Mouse (Mus musculus) spleen, postnatal 36 days (tissue): ENCODE measurements around the gene Dmpk.

Experiments
- DNase-seq, 2 experiments: peaks; one replicate each; pipeline ENCODE4 v3.0.0; 2022; ENCODE audit warnings: low spot score in 2 of 2, mixed read lengths in 1 of 2

The Dmpk gene

DNA sequence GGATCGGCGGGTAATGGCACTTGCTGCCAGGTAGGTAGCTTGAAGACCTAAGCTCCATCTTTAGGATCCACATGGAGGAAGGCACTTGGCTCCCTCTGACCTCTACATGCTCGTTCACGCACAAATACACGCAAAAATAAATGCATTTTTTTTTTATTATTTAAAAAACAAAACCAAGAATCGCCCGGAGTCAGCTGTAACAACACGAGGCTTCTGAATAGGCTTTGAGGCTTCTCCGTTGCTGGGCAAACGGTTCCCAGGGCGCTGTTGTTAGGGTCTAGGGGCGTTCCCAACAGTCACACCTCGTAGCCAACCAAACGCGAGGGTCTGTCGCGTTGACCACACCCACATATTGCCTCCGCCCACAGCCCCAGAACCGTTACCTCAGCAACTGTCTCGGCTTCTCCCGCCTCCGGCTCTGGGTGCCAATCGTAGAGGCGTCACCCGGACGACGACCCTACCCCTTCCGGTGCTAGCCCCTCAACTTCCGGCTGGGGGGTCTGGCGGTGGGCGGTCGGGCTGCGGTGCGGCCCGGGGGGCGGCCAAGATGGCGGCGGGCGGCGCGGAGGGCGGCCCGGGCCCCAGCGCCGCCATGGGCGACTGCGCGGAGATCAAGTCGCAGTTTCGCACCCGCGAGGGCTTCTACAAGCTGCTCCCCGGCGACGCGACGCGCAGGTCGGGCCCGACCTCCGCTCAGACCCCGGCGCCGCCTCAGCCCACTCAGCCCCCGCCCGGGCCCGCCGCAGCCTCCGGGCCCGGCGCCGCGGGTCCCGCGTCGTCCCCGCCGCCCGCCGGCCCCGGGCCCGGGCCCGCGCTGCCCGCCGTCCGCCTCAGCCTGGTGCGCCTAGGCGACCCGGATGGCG, 7.7 kb upstream of the Dmpk start, which contains the start of gene Dmwd:
Gene Dmwd, plus strand, starts transcription at position 505 of the 863 bp plus-strand sequence.
- peak; percentile 81 to 86 for DNase-seq

DNA sequence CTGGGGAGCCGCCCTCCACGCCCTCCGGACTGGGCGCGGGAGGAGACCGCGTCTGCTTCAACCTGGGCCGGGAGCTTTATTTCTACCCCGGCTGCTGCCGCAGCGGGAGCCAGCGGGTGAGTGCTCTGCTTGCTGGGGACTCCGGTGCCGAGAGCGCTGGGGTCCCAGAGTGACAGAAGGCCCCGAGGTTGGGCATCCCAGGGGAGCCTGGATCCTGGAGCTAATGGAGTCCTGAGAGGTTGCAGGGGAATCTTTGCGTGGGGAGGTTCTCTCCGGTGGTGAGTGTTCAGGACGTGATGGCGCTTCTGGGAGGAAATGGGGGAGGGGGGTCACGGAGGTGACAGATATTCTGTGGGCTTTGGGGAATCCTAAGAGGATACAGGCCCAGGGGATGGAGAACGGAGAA, 7.1 kb upstream of the Dmpk start:
- no peak for DNase-seq

DNA sequence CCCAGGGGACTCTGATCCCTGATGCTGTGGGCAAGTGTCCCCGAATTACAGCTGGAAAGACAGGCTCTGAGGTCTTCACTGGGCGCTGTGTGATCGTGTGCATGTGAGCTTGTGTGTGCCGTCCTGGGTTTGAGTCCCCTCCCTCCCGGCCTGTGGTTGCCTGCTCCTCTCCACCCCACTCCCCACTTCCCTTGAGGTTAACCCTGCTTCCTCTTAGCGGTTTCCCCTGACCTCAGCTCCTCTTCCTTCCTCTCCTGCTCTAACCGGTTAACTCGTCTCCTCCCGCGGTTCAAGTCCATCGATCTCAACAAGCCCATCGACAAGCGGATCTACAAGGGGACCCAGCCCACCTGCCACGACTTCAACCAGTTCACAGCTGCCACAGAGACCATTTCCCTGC, 5.9 kb upstream of the Dmpk start:
- peak; percentile 91 to 92 for DNase-seq

DNA sequence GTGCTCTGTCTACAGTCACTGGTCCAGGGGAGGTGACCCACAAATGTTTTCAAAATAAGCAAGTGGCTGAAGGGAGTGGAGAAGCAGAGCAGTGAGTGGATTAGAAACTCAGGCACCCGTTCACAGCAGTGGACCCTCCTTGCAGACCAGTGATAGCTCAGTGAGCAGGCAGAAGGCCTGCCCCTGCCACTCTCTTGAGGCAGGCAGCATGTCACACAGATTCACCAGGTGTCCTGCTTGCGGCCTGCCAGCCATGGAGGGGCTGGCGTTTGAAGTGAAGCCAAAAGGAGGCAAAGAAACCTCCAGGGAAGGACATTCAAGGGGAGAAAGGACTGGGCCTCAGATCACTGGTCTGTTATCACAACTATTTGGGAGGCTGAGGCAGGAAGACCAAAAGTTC, 4.9 kb upstream of the Dmpk start:
- no peak for DNase-seq

DNA sequence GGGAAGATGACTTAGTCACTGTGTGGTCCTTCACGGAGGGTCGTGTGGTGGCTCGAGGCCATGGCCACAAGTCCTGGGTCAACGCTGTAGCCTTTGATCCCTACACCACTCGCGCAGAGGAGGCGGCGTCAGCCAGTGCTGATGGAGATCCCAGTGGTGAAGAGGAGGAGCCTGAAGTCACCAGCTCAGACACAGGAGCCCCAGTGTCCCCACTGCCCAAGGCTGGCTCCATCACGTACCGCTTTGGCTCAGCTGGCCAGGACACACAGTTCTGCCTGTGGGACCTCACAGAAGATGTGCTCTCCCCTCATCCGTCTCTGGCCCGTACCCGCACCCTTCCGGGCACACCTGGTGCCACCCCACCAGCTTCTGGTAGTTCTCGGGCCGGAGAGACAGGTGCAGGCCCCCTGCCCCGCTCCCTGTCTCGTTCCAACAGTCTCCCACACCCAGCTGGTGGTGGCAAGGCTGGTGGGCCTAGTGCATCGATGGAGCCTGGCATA, 3.1 kb upstream of the Dmpk start:
- no peak for DNase-seq

DNA sequence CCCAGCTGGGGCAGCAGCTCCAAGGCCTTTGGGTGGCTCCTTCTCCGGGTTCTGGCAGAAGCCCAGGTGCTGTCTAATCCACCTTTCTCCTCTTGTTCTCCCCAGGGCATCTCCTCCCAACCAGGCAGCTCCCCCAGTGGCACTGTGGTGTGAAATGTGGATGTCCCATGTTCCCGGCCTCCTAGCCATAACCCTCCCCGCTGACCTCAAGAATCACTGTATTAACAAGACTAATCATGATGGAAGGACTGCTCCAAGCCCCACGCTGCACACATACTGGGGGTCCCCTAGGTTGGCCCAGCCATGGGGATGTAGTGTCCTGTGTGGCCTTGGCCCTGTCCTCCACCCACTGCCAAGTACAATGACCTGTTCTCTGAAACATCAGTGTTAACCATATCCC, 1.5 kb upstream of the Dmpk start:
- no peak for DNase-seq

DNA sequence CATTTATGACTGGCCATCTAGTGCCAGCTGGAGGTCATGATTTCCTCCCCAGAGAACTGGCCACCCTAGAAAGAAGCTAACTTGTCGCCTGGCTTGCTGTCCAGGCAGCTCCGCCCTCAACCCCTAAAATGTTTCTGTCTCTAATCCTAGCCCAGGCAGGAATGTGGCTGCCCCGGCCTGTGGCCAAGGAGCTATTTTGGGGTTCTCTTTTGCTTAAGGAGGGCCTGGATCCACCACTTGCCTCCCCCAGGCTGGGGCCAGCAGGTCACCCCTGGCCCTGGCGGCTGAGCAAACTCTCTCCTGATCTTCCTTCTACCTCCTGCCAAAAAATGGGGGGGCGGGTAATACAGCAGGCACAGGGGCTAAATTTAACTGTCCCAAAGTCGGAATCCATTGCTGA, 553 bp upstream of the Dmpk start:
- no peak for DNase-seq

DNA sequence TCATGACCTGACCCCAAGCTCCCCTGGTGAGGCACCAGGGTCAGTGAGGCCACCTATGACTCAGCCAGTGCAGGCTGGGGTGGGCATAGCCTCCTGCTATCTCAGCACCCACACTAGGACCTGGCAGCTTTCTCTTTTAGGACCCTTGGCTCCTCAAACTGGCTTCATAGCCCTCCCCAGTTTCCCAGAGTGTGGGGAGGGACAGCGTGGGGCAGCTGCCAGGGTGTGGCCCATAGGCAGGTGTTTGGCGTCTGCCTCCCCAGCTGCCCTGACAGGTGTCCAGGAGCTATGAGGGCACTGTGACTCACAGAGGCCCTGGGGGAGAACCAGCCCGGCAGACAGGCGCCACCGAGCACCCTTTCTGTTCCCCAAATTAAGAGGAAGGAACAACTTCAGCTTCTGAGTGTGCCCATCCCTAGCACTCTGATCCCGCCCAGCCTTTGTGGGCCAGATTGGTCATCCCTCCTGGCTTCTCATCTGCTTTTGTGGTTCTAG, 675 bp downstream of the Dmpk start:
- peak; percentile 81 to 85 for DNase-seq

DNA sequence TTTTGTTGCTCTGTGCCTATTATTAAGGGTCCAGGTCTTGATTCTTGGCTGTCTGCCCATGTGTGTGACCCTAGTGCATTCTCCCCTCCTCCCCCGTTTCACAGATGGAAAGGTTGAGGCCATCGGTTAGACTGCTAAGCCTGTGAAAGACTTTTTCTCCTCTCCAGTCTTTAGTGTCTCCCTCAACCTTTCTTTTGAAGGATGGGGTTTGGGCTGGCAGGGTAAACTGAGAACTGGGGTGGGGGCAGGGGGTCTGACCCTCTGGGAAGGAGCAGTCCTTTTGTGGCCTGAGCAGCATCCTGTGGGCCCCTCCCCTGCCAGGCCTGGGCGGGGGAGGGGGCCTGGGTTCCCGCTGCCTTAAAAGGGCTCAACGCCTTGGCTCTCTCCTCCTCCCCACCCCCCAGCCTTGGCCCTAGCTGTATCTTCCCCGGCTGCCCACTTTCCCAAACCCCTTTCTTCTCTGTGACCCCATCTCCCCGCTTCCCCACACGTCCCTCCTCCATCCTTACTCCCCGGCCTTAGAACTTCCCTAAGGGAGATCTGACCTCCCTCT, 1.3 kb downstream of the Dmpk start:
- no peak for DNase-seq

DNA sequence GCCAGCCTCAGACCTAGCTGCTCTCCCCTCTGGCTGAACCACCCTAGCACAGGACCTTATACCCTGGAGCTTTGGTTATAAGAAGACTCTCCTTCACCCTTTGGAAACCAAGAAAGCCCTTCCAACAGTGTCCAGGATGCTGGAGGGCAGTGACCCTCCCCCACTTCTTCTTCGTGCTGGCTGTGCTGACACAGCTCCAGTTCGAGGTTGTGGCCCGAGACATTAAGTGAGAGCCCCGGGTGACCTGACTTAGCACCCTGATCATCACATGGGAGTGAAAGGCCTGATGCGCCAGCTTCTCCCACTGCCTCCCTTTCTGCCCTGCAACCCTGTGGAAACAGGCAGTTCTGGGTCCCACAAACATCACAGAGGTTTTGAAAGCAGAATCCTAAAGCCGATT, 1.8 kb downstream of the Dmpk start:
- no peak for DNase-seq

DNA sequence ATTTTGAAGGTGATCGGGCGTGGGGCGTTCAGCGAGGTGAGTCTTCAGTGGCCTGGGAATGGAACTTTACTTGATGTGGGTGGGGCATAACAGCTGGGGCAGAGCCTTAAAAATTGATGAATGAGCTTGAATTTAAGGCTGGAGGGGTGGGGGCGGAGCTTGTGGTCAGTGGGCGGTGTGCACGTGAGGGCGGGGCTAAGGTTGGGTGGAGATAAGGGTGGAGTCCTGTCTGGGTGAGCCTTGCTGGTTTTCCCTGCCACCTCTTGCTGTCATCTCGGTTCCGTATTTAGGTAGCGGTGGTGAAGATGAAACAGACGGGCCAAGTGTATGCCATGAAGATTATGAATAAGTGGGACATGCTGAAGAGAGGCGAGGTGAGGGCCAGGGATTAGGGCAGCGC, 2.4 kb downstream of the Dmpk start:
- peak; percentile 73 to 75 for DNase-seq

DNA sequence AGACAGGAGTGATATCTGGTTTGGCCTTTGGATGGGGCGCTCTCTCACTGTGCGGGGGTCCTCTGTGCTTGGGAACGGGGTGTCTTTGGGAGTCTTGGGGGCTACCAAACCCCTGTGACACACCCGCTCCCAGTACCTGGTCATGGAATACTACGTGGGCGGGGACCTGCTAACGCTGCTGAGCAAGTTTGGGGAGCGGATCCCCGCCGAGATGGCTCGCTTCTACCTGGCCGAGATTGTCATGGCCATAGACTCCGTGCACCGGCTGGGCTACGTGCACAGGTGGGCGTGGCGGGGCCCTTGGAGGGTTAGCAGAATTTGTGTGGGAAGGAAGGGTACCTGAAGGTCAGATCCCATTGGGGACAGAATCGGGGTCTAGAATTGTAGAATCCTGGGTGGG, 3.1 kb downstream of the Dmpk start:
- no peak for DNase-seq

DNA sequence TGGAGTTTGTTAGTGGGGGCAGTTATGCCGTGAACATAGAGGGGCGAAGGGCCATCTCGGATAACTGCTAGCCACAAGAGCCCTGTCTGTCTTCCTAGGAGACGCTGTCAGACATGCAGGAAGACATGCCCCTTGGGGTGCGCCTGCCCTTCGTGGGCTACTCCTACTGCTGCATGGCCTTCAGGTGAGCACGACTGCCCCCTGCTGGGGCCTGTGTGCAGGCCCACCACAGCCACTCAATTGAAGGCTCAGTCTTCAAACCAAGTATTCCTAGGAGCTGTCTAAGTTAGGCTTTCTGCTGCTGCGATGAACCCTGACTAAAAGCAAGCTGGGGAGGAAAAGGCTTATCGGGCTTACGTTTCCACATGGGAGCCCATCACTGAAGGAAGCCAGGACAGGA, 5.2 kb downstream of the Dmpk start:
- peak; percentile 57 to 70 for DNase-seq

DNA sequence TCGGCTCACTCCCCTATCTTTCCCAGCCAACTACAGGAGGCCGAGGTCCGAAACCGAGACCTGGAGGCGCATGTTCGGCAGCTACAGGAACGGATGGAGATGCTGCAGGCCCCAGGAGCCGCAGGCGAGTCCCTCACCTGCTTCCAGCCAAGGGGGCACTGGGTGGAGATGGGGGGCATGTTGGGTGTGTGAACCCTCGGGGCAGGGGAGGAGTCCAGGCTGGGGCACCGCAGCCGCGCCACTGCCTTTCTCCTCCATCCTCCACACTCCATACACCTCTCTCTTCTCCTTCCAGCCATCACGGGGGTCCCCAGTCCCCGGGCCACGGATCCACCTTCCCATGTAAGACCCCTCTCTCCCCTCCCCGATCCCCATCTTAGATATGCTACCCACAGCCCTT, 8.3 kb downstream of the Dmpk start:
- no peak for DNase-seq

DNA sequence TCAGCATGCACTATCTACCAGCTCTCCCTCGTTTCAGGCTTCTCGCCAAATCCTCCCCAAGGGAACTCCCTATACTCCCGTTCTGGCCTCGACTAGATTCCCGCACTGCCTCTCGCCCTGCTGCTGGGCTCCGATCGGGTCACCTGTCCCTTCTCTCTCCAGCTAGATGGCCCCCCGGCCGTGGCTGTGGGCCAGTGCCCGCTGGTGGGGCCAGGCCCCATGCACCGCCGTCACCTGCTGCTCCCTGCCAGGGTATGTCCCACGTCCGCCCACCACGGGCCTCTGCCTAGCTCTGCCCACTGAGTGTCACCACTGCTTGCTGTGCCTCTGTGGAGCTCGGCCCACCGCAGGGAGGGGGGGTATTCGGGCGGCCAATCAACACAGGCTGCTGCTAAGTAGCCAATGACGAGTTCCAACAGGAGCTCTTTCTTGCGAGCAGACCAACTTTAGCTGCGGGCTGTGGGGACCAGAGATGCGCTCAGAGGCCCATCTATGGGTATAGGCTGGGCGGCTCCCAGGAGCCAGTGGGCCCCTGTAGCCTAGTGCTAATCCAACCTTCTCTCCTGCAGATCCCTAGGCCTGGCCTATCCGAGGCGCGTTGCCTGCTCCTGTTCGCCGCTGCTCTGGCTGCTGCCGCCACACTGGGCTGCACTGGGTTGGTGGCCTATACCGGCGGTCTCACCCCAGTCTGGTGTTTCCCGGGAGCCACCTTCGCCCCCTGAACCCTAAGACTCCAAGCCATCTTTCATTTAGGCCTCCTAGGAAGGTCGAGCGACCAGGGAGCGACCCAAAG, 8.9 kb downstream of the Dmpk start:
- no peak for DNase-seq

DNA sequence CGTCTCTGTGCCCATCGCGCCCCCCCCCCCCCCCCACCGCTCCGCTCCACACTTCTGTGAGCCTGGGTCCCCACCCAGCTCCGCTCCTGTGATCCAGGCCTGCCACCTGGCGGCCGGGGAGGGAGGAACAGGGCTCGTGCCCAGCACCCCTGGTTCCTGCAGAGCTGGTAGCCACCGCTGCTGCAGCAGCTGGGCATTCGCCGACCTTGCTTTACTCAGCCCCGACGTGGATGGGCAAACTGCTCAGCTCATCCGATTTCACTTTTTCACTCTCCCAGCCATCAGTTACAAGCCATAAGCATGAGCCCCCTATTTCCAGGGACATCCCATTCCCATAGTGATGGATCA, 9.5 kb downstream of the Dmpk start:
- DNase-seq, result peak; percentile 80 to 84

DNA sequence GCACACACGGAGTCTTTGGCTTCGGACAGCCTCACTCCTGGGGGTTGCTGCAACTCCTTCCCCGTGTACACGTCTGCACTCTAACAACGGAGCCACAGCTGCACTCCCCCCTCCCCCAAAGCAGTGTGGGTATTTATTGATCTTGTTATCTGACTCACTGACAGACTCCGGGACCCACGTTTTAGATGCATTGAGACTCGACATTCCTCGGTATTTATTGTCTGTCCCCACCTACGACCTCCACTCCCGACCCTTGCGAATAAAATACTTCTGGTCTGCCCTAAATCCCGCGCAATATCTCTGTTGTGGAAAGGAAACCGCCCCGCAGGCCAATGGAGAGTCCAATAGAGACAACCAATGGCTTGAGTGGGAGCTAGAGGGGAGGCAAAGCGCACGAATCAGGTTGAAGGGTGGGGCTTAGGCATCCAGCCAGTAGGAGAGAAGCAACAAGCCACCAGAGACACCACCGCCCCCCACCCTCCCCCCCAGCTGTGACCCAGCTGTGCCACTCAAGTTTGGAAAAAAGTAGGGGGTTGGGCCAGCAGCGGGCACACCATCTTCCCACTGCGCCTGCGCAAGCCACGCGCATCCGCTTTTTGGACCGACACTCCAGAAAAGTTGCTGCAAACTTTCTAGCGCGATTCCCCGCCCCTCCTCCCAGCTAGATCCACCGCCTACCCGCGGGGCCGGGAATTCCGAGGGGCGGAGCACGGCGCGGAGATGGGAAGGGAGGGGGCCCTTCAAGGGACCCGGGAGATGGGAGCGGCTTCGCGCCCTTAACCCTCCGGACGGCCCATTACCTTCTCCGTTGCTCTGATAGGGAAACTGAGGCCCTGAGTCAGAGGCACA, 10.1 kb downstream of the Dmpk start:
- peak; percentile 80 to 86 for DNase-seq

DNA sequence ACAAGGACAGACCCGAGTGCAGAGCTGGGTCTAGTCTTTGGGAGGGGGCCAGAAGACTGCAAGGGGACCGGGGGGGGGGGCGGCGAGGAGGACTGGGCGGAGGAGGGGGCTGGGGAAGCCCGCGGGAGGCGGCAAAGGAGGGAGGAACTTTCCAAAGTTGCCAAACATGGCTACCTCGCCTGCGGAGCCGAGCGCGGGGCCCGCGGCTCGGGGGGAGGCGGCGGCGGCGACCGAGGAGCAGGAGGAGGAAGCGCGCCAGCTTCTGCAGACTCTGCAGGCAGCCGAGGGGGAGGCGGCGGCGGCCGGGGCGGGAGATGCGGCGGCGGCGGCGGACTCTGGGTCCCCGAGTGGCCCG, 10.8 kb downstream of the Dmpk start, which contains the start of gene Six5:
Gene Six5, plus strand, starts transcription at position 124 of the 355 bp plus-strand sequence.
- DNase-seq, result peak in 1 of 2 experiments; percentile 42

DNA sequence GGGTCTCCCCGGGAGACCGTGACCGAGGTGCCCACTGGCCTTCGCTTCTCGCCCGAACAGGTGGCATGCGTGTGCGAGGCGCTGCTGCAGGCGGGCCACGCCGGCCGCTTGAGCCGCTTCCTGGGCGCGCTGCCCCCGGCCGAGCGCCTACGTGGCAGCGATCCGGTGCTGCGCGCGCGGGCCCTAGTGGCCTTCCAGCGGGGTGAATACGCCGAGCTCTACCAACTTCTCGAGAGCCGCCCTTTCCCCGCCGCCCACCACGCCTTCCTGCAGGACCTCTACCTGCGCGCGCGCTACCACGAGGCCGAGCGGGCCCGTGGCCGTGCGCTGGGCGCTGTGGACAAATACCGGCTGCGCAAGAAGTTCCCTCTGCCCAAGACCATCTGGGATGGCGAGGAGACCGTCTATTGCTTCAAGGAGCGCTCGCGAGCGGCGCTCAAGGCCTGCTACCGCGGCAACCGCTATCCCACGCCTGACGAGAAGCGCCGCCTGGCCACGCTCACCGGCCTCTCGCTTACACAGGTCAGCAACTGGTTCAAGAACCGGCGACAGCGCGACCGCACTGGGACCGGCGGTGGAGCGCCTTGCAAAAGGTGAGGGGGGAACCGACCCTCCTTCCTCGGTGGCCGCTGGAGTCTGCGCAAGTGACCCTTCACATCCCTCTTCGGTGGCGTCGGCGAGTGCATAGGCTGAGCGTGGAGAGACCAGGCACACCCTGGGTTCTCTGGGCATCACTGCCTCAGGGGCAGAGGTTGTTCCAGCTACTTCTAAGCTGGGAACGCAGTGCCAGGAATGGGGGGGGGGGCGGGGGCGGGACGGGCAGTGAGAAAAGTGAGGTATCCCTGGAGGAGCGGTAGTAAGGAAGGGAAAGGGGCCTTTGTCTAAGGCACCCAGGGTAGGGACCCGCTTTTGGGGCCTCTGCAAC, 11.4 kb downstream of the Dmpk start:
- no peak for DNase-seq

DNA sequence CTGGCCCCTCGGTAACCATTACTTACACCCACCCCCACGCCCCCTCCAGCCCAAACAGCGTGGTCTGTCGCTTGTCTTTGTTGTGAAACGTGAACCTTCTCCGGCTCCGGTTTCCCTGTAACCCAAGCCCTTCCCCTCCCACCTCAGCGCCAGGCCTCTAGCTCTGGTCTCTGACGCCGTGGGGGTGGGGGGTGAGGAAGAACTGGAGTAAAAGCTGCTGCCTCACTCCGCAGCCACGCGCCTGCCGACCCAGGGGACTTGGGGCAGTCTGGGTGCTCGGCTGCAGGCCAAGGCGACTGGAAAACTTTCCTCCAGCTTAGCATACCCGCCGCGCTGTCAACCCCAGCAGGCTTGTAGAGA, 12.1 kb downstream of the Dmpk start:
- no peak for DNase-seq
